Mouse (Mus musculus) hindbrain, embryonic 13.5 days (tissue): ENCODE data around the gene Rnf10. TPM values are rescaled to one million over a fixed set of nuclear protein-coding genes. Genes with fewer than 3 reads are reported as not detected.
"Not testable (repeated sequence)": the region's sequence is repeated elsewhere in the genome, so short reads cannot be mapped to it uniquely, and the experiment has no call there.

Source experiments
- ATAC-seq: fragments of 200-750 bp; cut with Nextera tagmentation; 2 replicates; pipeline ENCODE4 v1.8.0; 2017; ENCODE audit warnings: moderate TSS enrichment; ENCODE audit not compliant: low FRiP score
- H3K27ac ChIP-seq: fragments of 300-500 bp; sonication (generic); 2 replicates; pipeline ENCODE4 v1.5.1; 2015; ENCODE audit warnings: inconsistent platforms, mild to moderate bottlenecking, moderate library complexity
- H3K27me3 ChIP-seq: fragments of 300-500 bp; sonication (generic); 2 replicates; pipeline ENCODE4 v1.6.1; 2015; ENCODE audit warnings: mild to moderate bottlenecking, inconsistent platforms
- H3K36me3 ChIP-seq: fragments of 300-500 bp; sonication (generic); 2 replicates; pipeline ENCODE4 v1.6.1; 2015; ENCODE audit warnings: mild to moderate bottlenecking, inconsistent platforms
- H3K4me1 ChIP-seq: fragments of 300-500 bp; sonication (generic); replicated peaks from 2 replicates; pipeline ENCODE4 v1.6.1; 2015; ENCODE audit warnings: inconsistent platforms
- H3K4me2 ChIP-seq: fragments of 300-500 bp; sonication (generic); 2 replicates; pipeline ENCODE4 v1.6.1; 2015; ENCODE audit warnings: inconsistent platforms, mild to moderate bottlenecking, moderate library complexity
- H3K4me3 ChIP-seq: fragments of 300-500 bp; sonication (generic); 2 replicates; pipeline ENCODE4 v1.5.1; 2015; ENCODE audit warnings: mild to moderate bottlenecking, inconsistent platforms
- H3K9ac ChIP-seq: fragments of 300-500 bp; sonication (generic); 2 replicates; pipeline ENCODE4 v1.6.1; 2015; ENCODE audit warnings: mild to moderate bottlenecking, inconsistent platforms
- H3K9me3 ChIP-seq: fragments of 300-500 bp; sonication (generic); 2 replicates; pipeline ENCODE4 v1.6.1; 2016; ENCODE audit warnings: inconsistent platforms
- WGBS: fragments of 180-500 bp; shearing (Covaris S2); methylation state at CpG from one replicate; pipeline ENCODE4 v1.1.7; 2015; 5-methylcytosine and 5-hydroxymethylcytosine counted together
- polyA plus RNA-seq: library from polyadenylated mRNA; unstranded; fragments of >200 nt; fragmentation: Nextera tagmentation; extraction: Ambion mirVana; gene quantifications from 2 replicates; pipeline ENCODE4 v1.2.1, GENCODE M21; 2015

Rnf10 gene
- polyA plus RNA-seq: 156 and 160 TPM in 2 replicates

DNA sequence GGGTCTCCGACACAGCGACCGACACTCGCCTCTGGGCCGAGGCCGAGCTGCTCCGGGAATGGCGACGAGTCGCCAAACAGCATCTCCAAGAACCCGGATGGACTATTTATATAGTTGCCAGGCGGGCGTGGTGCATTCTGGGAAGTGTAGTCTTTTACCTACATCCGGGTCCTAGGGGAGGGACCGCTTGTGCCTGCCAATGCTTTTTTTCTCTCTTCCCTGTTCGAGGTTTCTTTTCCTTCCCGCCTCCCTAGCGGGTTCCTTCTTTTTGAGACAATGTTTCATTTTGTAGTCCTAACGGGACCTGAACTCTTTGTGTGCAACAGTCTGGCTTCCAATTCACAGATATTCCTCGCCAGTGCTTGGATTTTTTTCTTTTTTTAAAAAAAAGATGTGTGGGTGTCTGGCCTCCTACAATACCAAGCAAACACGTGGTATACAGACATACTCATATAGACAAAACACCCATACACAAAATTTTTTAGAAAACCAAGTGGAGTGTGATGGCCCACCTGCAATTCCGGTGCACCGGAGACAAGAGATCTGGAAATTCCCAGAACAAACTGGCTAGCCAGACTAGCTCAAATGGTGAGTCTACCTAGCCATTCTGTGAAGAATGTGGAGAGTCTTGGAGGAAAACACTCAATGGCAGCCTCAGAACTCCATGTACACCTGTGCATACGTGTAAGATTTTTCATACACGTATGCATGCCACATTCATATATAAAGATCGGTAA is at the start of gene Rnf10:
Rnf10 (minus strand) TSS at position 87 of the 737 bp plus-strand sequence.
- H3K4me3 ChIP-seq: peak within 1 kb of the TSS; percentile 100
- 15% methylated on average over 26 of the region's 26 CpGs for WGBS
- peak; percentile 84 for ATAC-seq

DNA sequence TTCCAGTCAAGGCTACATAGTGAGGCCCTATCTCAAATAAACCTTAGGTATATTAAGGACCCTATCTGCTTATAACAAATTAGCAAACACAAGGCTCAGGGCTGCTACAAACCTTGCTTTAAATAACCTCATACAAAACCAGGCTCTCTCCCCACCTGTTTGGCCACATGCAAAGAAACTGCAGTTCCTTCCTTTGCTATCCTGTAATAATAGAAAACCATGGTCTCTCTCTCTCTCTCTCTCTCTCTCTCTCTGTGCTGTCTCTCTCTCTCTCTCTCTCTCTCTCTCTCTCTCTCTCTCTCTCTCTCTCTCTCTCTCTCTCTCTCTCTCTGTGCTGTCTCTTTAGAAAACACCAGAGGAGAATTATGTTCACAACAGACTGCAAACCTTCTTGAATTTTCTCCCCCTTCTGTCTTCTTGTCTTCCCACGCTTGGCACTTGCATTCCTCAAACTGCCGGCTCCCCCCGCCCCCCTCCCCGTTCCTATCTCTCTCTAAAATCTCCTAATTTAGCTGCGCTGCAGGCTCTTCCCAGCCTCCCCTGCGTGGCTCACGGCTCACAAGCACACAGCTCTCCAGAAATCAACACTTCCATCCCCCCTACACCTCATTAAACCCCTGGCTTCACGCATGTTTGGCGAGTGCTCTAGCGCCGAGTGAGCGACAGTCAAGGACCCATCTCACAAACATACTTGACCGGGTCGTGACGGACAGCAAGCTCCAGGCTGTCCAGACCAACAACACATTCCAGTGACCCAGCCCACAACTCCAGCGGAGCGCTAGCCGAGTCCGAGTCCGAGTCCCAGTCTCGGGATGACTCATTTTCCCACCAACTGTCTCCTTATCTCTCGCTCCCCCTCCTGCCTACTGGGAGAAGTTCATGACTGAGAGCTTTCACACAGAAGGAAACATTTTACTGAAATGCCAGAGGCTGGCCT is 46.6 kb upstream of the Rnf10 start:
- ATAC-seq: peak; percentile 50
- Histone ChIP-seq H3K9ac (peak overlapping the region; percentile 65), H3K9me3 (no peaks in the 10 kb centered on the region), H3K27ac (peak overlapping the region; percentile 80), H3K27me3 (no peaks in the 10 kb centered on the region), H3K36me3 (no peaks in the 10 kb centered on the region), H3K4me2 (peak overlapping the region; percentile 77), H3K4me3 (peak overlapping the region; percentile 40), H3K4me1 (peaks cover 40% of the 10 kb centered on the region)
- WGBS: under 1% methylated on average over 22 of the region's 22 CpGs

More for the DNA sequence above, at the start of gene Rnf10:
- H3K9me3 ChIP-seq: no peaks in the 10 kb centered on the region
- H3K4me1 ChIP-seq: peaks cover 45% of the 10 kb centered on the region
- peak within 1 kb of the TSS; percentile 99 for H3K9ac ChIP-seq
- no peaks in the 10 kb centered on the region for H3K27me3 ChIP-seq
- H3K4me2 ChIP-seq: peak within 1 kb of the TSS; percentile 93
- H3K27ac ChIP-seq: peak within 1 kb of the TSS; percentile 90
- H3K36me3 ChIP-seq: peaks cover 16% of the 10 kb centered on the region

DNA sequence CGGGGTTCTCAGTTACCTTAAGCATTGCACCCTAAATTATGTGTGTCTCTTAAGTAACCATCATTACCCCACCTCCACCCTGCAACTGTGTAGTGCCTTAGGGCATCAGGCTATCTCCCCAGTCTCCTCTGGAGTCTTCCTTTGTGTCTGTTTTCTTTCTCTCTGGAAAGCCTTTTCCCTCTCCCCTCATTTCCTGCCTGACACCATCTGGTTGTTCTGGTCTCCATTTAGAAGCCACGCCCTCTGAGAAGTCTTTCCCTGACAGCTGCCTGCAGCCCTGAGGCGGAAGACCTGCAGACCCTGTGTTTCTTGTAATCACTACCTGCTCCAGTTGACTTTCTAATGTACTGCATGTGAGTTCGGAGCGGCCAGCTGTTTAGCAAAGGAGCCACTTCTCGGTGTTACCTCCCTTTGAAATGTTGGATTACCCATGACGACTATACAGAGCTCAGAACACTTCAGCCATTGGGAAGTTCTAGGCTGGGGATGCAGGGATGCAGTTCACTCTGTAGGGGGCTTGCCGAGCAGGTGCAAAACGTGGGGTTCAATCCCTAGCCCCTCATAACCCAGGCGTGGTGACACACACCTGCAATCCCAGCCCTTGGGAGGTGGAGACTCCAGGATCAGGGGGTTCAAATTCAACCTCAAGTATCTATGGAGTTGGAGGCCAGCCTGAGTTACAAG is 45.1 kb upstream of the Rnf10 start:
- peak overlapping the region; percentile 61; the same call in 1 of the 2 replicates for H3K9ac ChIP-seq
- ATAC-seq: peak; percentile 68
- H3K36me3 ChIP-seq: no peaks in the 10 kb centered on the region
- peak overlapping the region; percentile 16 for H3K4me2 ChIP-seq
- no peak overlapping the region for H3K4me3 ChIP-seq
- no peaks in the 10 kb centered on the region for H3K9me3 ChIP-seq
- no peaks in the 10 kb centered on the region for H3K27me3 ChIP-seq
- 5% methylated on average over 10 of the region's 10 CpGs for WGBS
- peaks cover 46% of the 10 kb centered on the region for H3K4me1 ChIP-seq
- peak overlapping the region; percentile 88 for H3K27ac ChIP-seq

DNA sequence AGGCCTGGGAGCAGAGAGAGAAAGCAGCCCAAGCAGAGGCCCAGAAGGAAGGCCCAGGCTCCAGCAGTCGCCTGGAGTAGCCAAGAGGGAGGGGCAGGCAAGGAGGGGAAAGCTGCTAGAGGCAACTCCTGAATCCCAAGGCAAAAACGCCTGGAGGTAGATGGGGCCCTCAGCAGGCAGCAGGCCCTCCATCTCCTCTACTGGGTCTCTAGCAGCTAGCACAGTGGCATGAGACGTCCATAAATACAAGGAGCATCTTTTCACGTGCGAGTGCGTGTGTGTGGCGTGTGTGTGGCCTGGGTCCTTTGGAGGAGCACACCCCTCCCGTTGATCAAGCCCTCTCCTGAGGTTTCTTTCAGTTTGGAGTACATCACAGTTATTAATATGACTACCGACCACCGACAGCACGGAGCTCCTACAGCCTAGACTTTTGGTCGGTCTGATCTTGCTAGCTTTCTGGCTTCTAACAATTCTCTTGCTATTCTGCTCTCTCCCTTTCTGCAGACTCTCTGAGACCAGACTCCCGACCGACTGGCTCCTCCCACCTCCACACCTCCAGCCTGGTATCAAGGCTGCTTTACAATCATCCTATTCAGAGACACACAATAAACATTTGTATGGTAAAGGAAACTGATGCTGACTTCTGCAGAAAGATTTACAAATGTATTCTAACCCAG is 44.4 kb upstream of the Rnf10 start:
- Histone ChIP-seq H3K9me3 (no peaks in the 10 kb centered on the region), H3K27ac (peak overlapping the region; percentile 88), H3K27me3 (no peaks in the 10 kb centered on the region), H3K4me1 (peaks cover 46% of the 10 kb centered on the region), H3K9ac (peak overlapping the region; percentile 61), H3K4me2 (peak overlapping the region; percentile 16), H3K4me3 (no peak overlapping the region), H3K36me3 (no peaks in the 10 kb centered on the region)
- peak; percentile 40; the same call in 1 of the 2 replicates for ATAC-seq
- 10% methylated on average over 14 of the region's 14 CpGs for WGBS

DNA sequence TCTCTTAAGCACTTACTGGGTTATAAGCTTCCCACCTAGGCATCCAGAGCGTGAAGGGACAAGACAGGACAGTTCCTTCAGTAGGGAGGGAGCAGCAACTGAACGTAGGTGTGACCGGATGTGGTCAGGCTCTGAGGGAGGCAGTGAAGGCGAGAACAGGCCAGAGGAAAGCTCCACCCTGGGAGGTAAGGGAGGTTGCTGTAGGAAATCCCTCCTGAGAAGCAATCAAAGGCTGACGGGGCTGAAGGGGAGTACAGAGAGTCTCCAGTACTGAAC is 40.9 kb upstream of the Rnf10 start:
- WGBS: 56% methylated on average over 5 of the region's 5 CpGs
- 0 out of 2 replicates have a peak overlapping the region, but pooled peaks have one; percentile 13 for H3K9ac ChIP-seq

DNA sequence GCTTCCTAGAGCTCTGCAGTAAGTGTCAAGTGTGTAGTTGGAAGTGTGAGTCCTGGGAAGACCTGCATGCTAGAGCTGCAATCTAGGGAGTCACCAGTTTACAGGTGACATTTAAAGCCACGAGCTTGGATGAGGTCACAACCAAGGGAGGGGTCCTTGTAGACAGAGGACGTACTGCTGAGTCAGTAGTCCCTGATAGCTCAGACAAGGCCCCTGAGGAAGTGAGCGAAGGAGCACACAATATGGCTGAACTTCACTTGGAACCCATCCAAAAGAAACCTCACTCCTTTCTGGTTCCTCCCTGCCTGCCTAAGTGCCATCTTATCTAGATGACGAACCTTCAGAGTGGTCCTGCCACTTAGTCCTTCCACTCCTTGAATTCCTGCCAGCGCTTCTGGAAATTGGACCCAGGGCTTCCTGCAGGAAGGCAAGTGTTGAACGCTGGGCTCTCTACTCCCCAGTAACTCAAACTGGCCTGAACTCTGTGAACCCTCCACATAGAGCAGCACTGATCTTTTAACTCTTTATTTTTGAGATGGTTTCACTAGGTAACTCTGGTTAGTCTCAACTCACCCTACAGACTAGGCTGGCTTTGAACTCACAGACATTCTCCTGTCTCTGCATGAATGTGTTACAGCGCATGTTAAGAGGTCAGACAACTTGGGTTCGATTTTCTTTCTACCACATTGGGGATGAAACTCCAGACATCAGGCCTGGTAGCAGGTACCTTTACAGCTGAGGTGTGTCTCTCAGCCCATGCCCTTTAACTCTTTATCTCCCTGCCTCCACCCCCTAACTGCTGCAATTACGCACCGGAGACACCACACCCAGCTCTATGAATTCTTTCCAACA is 40.3 kb upstream of the Rnf10 start:
- H3K27me3 ChIP-seq: no peaks in the 10 kb centered on the region; the same call in 1 of the 2 replicates
- H3K9me3 ChIP-seq: no peaks in the 10 kb centered on the region
- peaks cover 27% of the 10 kb centered on the region for H3K4me1 ChIP-seq
- no peaks in the 10 kb centered on the region; the same call in 1 of the 2 replicates for H3K36me3 ChIP-seq
- 85% methylated on average over 10 of the region's 10 CpGs for WGBS
- 0 out of 2 replicates have a peak overlapping the region, but pooled peaks have one; percentile 30 for H3K27ac ChIP-seq
- no peak overlapping the region for H3K9ac ChIP-seq
- ATAC-seq: no peak
- no peak overlapping the region for H3K4me2 ChIP-seq
- no peak overlapping the region for H3K4me3 ChIP-seq

More for the DNA sequence above, 40.9 kb upstream of the Rnf10 start:
- Histone ChIP-seq H3K36me3 (no peaks in the 10 kb centered on the region; the same call in 1 of the 2 replicates), H3K9me3 (no peaks in the 10 kb centered on the region), H3K4me2 (no peak overlapping the region), H3K27me3 (no peaks in the 10 kb centered on the region), H3K4me3 (no peak overlapping the region), H3K4me1 (peaks cover 32% of the 10 kb centered on the region), H3K27ac (0 out of 2 replicates have a peak overlapping the region, but pooled peaks have one; percentile 30)
- no peak for ATAC-seq

DNA sequence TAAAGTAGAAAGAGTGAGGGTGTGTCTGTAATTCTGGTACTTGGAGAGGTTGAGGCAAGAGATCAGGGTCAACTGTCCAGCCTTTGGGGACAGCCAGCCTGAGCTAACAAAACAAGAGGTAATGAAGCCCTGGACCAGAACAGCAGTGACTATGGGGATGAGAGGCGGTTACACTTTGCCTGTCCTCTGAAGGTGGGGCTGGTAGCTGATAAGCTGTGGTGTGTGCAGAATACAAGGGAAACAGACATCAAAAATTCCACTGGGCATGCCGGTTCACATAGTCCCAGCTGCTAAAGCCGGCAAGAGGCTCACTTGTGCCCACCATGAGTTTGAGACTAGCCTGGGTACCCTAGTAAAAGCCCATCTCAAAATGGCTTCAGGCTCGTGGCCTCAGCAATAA is 39.7 kb upstream of the Rnf10 start:
- no peaks in the 10 kb centered on the region; the same call in 1 of the 2 replicates for H3K36me3 ChIP-seq
- peaks cover 20% of the 10 kb centered on the region for H3K4me1 ChIP-seq
- no peak overlapping the region for H3K27ac ChIP-seq
- no peaks in the 10 kb centered on the region for H3K9me3 ChIP-seq
- no peak for ATAC-seq
- no peak overlapping the region for H3K4me3 ChIP-seq
- no peak overlapping the region for H3K9ac ChIP-seq
- H3K4me2 ChIP-seq: no peak overlapping the region
- WGBS: 80% methylated on average over 4 of the region's 4 CpGs
- no peaks in the 10 kb centered on the region; the same call in 1 of the 2 replicates for H3K27me3 ChIP-seq

DNA sequence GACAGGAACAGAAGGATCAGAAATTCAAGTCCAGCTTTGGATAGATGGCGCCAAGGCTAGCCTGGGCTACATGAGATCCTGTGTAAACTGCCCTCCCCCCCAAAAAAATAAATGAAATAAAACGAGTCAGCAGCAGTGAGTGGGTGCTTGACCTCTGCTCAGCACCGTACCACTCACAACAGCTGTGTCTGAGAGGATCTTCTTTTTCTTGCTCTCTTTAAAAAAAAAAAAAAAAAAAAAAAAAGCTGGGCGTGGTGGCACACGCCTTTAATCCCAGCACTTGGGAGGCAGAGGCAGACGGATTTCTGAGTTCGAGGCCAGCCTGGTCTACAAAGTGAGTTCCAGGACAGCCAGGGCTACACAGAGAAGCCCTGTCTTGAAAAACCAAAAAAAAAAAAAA is 29.5 kb upstream of the Rnf10 start:
- not testable (repeated sequence) for ATAC-seq, H3K9me3 ChIP-seq, H3K27ac ChIP-seq, H3K4me3 ChIP-seq, H3K27me3 ChIP-seq
- WGBS: 87% methylated on average over 7 of the region's 7 CpGs
- Histone ChIP-seq H3K4me1 (peaks cover 34% of the 10 kb centered on the region), H3K36me3 (peaks cover 18% of the 10 kb centered on the region), H3K4me2 (peak overlapping the region; percentile 84; the same call in 1 of the 2 replicates), H3K9ac (peak overlapping the region; percentile 72; the same call in 1 of the 2 replicates)

DNA sequence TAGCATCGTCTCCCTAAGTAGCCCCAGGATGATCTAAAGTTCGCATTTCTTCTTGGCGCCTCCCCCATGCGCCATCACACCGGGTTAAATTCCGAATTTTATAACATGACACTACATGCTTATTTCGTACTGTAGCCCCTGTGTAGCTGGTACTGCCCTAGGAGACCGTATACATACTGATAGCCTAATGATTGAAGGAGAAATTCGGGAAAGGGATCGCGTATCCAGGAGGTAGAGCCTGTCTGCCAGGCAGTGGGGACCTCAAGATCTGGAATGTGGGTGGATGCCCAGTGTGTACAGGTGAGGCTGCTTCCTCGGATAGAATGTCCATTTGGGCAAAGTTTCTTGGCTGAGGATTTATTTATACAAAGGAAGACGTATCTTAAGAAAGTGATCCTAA is 28.9 kb upstream of the Rnf10 start:
- peak overlapping the region; percentile 72 for H3K9ac ChIP-seq
- ATAC-seq: peak; percentile 0; the same call in 1 of the 2 replicates
- H3K27me3 ChIP-seq: peaks cover 7% of the 10 kb centered on the region; the same call in 1 of the 2 replicates
- 28% methylated on average over 13 of the region's 13 CpGs for WGBS
- peak overlapping the region; percentile 86 for H3K4me3 ChIP-seq
- H3K27ac ChIP-seq: peak overlapping the region; percentile 76; the same call in 1 of the 2 replicates
- peak overlapping the region; percentile 84 for H3K4me2 ChIP-seq
- peaks cover 24% of the 10 kb centered on the region for H3K36me3 ChIP-seq
- H3K9me3 ChIP-seq: no peaks in the 10 kb centered on the region
- peaks cover 39% of the 10 kb centered on the region for H3K4me1 ChIP-seq

DNA sequence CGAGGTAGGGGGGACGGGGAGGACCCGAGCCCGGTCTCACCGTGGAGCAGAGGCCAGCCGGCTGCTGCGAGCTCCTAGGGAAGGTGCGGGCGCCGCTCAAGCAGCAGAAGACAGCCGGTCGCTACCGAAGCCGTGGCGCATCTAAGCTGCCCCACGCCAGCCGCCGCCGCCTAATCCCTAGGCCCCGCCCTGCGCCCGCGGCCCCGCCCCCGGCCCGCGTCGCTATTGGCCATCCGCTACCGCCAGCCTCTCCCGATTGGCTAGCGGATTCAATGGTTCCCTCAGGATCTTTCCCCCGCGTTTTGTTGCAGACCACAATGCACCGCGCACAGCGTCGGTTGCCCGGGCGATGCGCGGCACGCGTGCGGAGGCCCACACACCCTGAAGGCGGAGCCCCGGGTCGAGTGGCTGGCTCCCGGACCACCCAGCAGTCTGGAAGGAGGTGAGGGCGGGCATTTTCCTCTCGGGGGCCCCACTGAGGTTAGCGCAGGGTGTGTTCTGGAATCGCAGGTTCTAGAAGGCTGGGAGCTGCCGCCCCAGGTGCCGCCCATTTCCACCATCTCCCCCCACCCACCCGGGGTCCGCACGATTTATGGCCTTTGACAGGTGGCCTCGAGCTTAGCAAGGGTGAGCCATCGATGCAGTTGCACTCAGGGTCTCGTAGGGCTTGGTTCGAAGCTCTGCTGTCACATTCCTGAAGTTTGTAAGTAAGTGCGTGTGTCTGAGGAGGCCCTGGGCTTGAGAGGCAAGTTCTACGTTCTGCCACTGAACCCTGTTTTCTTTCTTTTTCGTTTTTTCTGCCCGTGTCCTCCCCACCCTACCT is 28.3 kb upstream of the Rnf10 start, which contains the start of gene Dynll1:
Dynll1 (minus strand) TSS at position 208 of the 823 bp plus-strand sequence.
- Histone ChIP-seq H3K4me3 (peak within 1 kb of the TSS; percentile 86), H3K4me2 (peak within 1 kb of the TSS; percentile 84), H3K9ac (peak within 1 kb of the TSS; percentile 90), H3K27me3 (peaks cover 7% of the 10 kb centered on the region; the same call in 1 of the 2 replicates), H3K9me3 (no peaks in the 10 kb centered on the region), H3K36me3 (peaks cover 30% of the 10 kb centered on the region), H3K27ac (peak within 1 kb of the TSS; percentile 96), H3K4me1 (peaks cover 39% of the 10 kb centered on the region)
- WGBS: under 1% methylated on average over 56 of the region's 66 CpGs
- peak; percentile 97 for ATAC-seq
